Mouse (Mus musculus) heart, adult 2 months (tissue): Measurements from ENCODE around the gene Pld1. TPM values are rescaled to one million over a fixed set of nuclear protein-coding genes. Genes with fewer than 3 reads are reported as not detected.

Experiments used
- DNase-seq, 2 experiments: peaks; one replicate each; pipeline ENCODE4 v3.0.0; 2021
- H3K27ac ChIP-seq: fragments of 200-600 bp; 2 replicates; pipeline ENCODE4 v1.8.1; 2022
- H3K27me3 ChIP-seq: fragments of 200-500 bp; 2 replicates; pipeline ENCODE4 v1.6.1; 2012; ENCODE audit warnings: mild to moderate bottlenecking, low read length, inconsistent platforms, mixed read lengths; ENCODE audit not compliant: control insufficient read depth, insufficient read depth
- H3K36me3 ChIP-seq: fragments of 200-500 bp; 2 replicates; pipeline ENCODE4 v1.6.1; 2012; ENCODE audit warnings: low read length, inconsistent platforms; ENCODE audit not compliant: control insufficient read depth, insufficient read depth
- H3K4me1 ChIP-seq: fragments of 200-500 bp; 2 replicates; pipeline ENCODE4 v1.6.1; 2011; ENCODE audit warnings: low read length; ENCODE audit not compliant: control insufficient read depth, insufficient read depth
- H3K4me3 ChIP-seq: fragments of 200-600 bp; 2 replicates; pipeline ENCODE4 v1.8.1; 2022
- H3K79me2 ChIP-seq: fragments of 200-500 bp; replicated peaks from 2 replicates; pipeline ENCODE4 v1.6.1; 2012; ENCODE audit warnings: mild to moderate bottlenecking, inconsistent platforms, low read length, moderate library complexity, mixed read lengths; ENCODE audit not compliant: control insufficient read depth, insufficient read depth
- H3K9ac ChIP-seq: fragments of 200-500 bp; 2 replicates; pipeline ENCODE4 v1.6.1; 2012; ENCODE audit warnings: low read depth, mild to moderate bottlenecking, control low read depth, inconsistent platforms, low read length, mixed read lengths
- CTCF ChIP-seq: fragments of 200-600 bp; IDR thresholded peaks from 2 replicates; pipeline ENCODE4 v1.8.1; 2022; ENCODE audit warnings: antibody characterized with exemption, mild to moderate bottlenecking, moderate library complexity
- EP300 ChIP-seq: fragments of 200-500 bp; IDR thresholded peaks from 2 replicates; pipeline ENCODE4 v1.6.1; 2011; ENCODE audit warnings: low read depth, low read length, control low read depth; ENCODE audit not compliant: insufficient read depth
- POLR2A ChIP-seq: fragments of 200-500 bp; IDR thresholded peaks from 2 replicates; pipeline ENCODE4 v1.6.1; 2011; ENCODE audit warnings: mild to moderate bottlenecking, low read depth, low read length, control low read depth; ENCODE audit not compliant: insufficient read depth
- WGBS: fragments of 180-500 bp; shearing (Covaris S2); methylation state at CpG from one replicate; pipeline ENCODE4 v1.1.7; 2018; 5-methylcytosine and 5-hydroxymethylcytosine counted together
- intact Hi-C: fragments of 180-260 bp; cut with DNase I; formaldehyde crosslinking; loops from one replicate; pipeline ENCODE4 v1.15.1; 2025
- polyA plus RNA-seq: library from polyadenylated mRNA; depleted of rRNA; stranded (reverse); fragments of >200 nt; gene quantifications from 2 replicates; pipeline ENCODE4 v1.2.3, GENCODE M21; 2012
- total RNA-seq, 2 experiments: library from RNA; stranded (reverse); gene quantifications; 2 replicates each; pipeline ENCODE4 v1.2.3; 2021

Pld1 gene
- total and polyA plus RNA-seq, 3 experiments, result 4.0 to 11.8 (median 11.4) TPM

DNA sequence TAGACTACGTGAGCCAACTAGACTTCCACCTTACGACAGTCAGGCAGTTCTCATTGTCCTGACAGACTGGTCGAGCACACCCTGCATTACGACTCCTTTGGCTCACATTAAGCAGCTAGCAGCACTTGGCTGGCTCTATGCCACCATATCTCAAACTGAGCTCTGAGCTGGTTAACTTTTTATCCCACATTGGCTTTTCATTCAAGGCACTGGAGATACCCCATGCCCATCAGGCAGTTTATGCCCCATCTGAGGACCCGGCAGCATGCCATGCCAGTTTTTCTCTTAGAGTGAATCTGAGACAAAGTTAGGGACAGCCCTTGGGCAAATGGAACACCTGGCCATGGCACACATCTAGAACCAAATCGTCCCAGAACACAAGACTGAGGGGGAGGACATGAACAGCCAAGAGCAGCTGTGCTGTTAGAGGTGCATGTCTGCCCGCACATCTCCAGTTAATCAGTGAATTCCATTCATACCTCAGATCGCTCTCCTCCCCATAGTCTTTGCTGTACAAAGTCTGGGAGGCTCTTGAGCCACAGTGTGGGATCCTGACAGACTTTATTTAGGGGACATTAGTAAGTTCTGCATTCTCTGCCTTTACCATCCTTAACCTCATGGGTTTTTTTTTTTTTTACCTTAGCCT is 49.5 kb downstream of the Pld1 start:
- peak; percentile 39 to 48 for DNase-seq
- WGBS, result 35% methylated on average over 8 of the region's 8 CpGs
- Histone ChIP-seq H3K36me3 (peaks cover 2% of the 10 kb centered on the region), H3K9ac (no peak overlapping the region), H3K4me1 (peaks cover 7% of the 10 kb centered on the region), H3K27ac (peak overlapping the region; percentile 24), H3K27me3 (no peaks in the 10 kb centered on the region), H3K4me3 (no peak overlapping the region), H3K79me2 (peaks cover 2% of the 10 kb centered on the region; the same call in 1 of the 2 replicates)
- intact Hi-C loops, result no loop called here
- TF ChIP-seq EP300 (no peak), CTCF (no peak), POLR2A (no peak)

DNA sequence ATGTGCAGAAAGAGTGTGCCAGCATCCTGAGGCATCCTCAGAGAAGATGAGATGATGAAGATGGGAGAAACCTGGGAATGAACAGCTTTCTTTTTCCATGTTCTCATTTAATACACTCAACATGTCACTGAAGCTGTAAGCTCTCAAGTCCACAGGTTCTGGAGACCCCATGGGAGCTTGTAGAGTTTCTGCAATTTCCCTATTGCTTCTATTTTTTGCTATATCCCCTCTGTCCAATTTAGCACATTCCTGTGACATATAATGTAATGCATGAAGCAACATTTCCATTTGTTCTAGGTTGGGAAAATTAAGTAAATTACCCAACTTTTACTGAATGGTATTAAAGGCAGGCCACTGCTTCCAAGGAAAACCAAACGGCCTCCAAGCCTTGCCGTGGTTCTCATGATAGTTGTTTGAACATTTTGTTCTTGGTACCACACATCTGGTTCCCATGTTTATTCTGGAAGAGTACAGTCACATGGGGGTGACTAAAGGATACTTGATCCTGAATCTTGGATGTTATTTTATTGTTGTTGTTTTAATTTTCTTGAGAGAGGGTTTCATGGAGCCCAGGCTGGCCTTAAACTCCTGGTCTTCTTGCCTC is 52.7 kb downstream of the Pld1 start:
- Histone ChIP-seq H3K9ac (no peak overlapping the region), H3K27me3 (no peaks in the 10 kb centered on the region), H3K4me3 (no peak overlapping the region), H3K27ac (peak overlapping the region; percentile 38), H3K79me2 (peaks cover 6% of the 10 kb centered on the region; the same call in 1 of the 2 replicates), H3K4me1 (peaks cover 7% of the 10 kb centered on the region), H3K36me3 (peaks cover 2% of the 10 kb centered on the region)
- intact Hi-C loops, result no loop called here
- TF ChIP-seq CTCF (no peak), EP300 (0 out of 2 replicates have a peak, but pooled peaks have one; percentile 26), POLR2A (no peak)
- WGBS, result 58% methylated on average over 2 of the region's 2 CpGs
- peak in 1 of 2 experiments; percentile 36 for DNase-seq

- H3K79me2 ChIP-seq, result peaks cover 6% of the 10 kb centered on the region; the same call in 1 of the 2 replicates
- H3K27me3 ChIP-seq, result no peaks in the 10 kb centered on the region
- no peak overlapping the region for H3K4me3 ChIP-seq
- peak in 1 of 2 experiments; percentile 9 for DNase-seq
- peaks cover 3% of the 10 kb centered on the region for H3K4me1 ChIP-seq
- no peak overlapping the region for H3K27ac ChIP-seq
- WGBS, result 82% methylated on average over 8 of the region's 8 CpGs
- TF ChIP-seq EP300 (no peak), CTCF (no peak), POLR2A (no peak)
- H3K36me3 ChIP-seq, result peaks cover 2% of the 10 kb centered on the region; the same call in 1 of the 2 replicates
- intact Hi-C loops, result no loop called here
- no peak overlapping the region for H3K9ac ChIP-seq
These were observed 55.9 kb downstream of the Pld1 start for GRCm38 (mm10) chr3:27994175-27994990.

GRCm38 (mm10) chr3:28004321-28004720 is 65.8 kb downstream of the Pld1 start:
- intact Hi-C loops, result no loop called here
- WGBS, result 68% methylated on average over 6 of the region's 6 CpGs
- DNase-seq, result no peak
- no peaks in the 10 kb centered on the region for H3K36me3 ChIP-seq
- no peaks in the 10 kb centered on the region for H3K27me3 ChIP-seq
- no peaks in the 10 kb centered on the region; the same call in 1 of the 2 replicates for H3K4me1 ChIP-seq
- H3K4me3 ChIP-seq, result no peak overlapping the region
- no peaks in the 10 kb centered on the region; the same call in 1 of the 2 replicates for H3K79me2 ChIP-seq
- TF ChIP-seq POLR2A (no peak), EP300 (no peak), CTCF (no peak)
- no peak overlapping the region for H3K9ac ChIP-seq
- H3K27ac ChIP-seq, result no peak overlapping the region

DNA sequence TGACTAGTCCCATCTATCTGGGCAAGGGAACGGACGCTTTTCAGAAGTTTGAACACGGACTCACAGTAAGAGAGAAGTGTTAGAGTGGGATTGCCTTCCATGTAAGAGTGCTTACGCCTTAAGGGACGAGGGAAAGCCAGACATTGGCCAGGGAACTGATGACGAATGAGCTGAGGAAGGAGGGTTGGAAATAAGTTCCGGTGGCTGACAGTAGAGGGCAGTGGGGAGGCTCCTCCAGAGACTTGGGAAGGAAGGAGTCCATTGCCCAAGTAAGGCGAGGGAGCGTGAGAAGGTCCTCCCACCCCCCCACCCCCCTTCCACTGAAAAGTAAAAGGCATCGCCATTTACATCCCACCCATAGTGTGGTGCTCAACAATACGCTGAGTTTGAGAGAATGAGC is 69.2 kb downstream of the Pld1 start:
- H3K27ac ChIP-seq, result no peak overlapping the region
- WGBS, result 94% methylated on average over 11 of the region's 11 CpGs

DNA sequence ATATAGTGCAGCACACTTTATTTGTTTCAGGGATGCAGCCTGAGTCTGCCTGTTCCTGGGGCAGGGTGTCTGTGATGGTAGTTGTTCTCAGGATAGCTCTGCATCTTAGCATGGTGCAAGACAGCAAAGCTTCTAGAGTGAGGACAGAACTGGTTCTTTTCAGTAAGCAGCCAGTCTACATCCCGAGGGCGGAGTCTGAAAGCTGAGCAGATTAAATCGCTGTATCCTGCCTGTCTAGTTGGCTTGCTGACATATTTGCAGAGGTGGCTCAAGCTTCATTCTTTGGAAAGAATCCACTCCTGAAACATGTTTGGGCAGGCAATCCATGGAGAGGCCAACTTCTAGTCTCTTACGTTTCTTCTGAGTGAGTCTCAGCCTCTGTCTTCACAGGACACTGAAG is 69.9 kb downstream of the Pld1 start:
- Histone ChIP-seq H3K9ac (no peak overlapping the region), H3K36me3 (no peaks in the 10 kb centered on the region), H3K4me1 (peaks cover 1% of the 10 kb centered on the region; the same call in 1 of the 2 replicates), H3K27me3 (no peaks in the 10 kb centered on the region), H3K79me2 (no peaks in the 10 kb centered on the region), H3K4me3 (no peak overlapping the region), H3K27ac (no peak overlapping the region)
- no peak for DNase-seq
- 57% methylated on average over 4 of the region's 4 CpGs for WGBS
- TF ChIP-seq POLR2A (no peak), CTCF (no peak), EP300 (no peak)
- intact Hi-C loops, result no loop called here

More for the DNA sequence above, 69.2 kb downstream of the Pld1 start:
- no peak overlapping the region for H3K4me3 ChIP-seq
- H3K27me3 ChIP-seq, result no peaks in the 10 kb centered on the region
- DNase-seq, result no peak
- H3K9ac ChIP-seq, result no peak overlapping the region
- TF ChIP-seq CTCF (peak; percentile 25), EP300 (no peak)
- H3K36me3 ChIP-seq, result no peaks in the 10 kb centered on the region
- H3K79me2 ChIP-seq, result no peaks in the 10 kb centered on the region
- intact Hi-C loops, result no loop called here
- H3K4me1 ChIP-seq, result peaks cover 1% of the 10 kb centered on the region; the same call in 1 of the 2 replicates
